Mouse (Mus musculus) kidney, postnatal 25 days (tissue): Measurements from ENCODE around the gene Mast4.

Source experiments
- DNase-seq, 2 experiments: peaks; one replicate each; pipeline ENCODE4 v3.0.0; 2021; ENCODE audit warnings: mixed read lengths in 2 of 2

Gene Mast4

GRCm38 (mm10) chr13:102852865-102853264, 481.4 kb downstream of the Mast4 start:
- DNase-seq, result peak; percentile 44 to 51

GRCm38 (mm10) chr13:102851253-102851652, 483.0 kb downstream of the Mast4 start:
- no peak for DNase-seq

GRCm38 (mm10) chr13:102850594-102850993, 483.7 kb downstream of the Mast4 start:
- no peak for DNase-seq

GRCm38 (mm10) chr13:102849068-102849467, 485.2 kb downstream of the Mast4 start:
- no peak for DNase-seq

GRCm38 (mm10) chr13:102846473-102846872, 487.8 kb downstream of the Mast4 start:
- no peak for DNase-seq

- no peak for DNase-seq
Observed at GRCm38 (mm10) chr13:102842715-102843114, 491.6 kb downstream of the Mast4 start.

- peak; percentile 40 to 53 for DNase-seq
Observed at GRCm38 (mm10) chr13:102842237-102842636, 492.1 kb downstream of the Mast4 start.

- DNase-seq, result peak in 1 of 2 experiments; percentile 32
Observed at GRCm38 (mm10) chr13:102839741-102840482, 494.4 kb downstream of the Mast4 start.

- DNase-seq, result no peak
Observed at GRCm38 (mm10) chr13:102837427-102837826, 496.9 kb downstream of the Mast4 start.

- DNase-seq, result no peak
Observed at GRCm38 (mm10) chr13:102835336-102835735, 499.0 kb downstream of the Mast4 start.

- no peak for DNase-seq
Observed at GRCm38 (mm10) chr13:102818287-102818686, 516.0 kb downstream of the Mast4 start.

- no peak for DNase-seq
Observed at GRCm38 (mm10) chr13:102816689-102817088, 517.6 kb downstream of the Mast4 start.

- DNase-seq, result no peak
Observed at GRCm38 (mm10) chr13:102815158-102815557, 519.1 kb downstream of the Mast4 start.

- peak; percentile 81 to 93 for DNase-seq
Observed at GRCm38 (mm10) chr13:102811129-102811832, 523.0 kb downstream of the Mast4 start.

GRCm38 (mm10) chr13:102806652-102807051, 527.6 kb downstream of the Mast4 start:
- DNase-seq, result no peak

GRCm38 (mm10) chr13:102805190-102805589, 529.1 kb downstream of the Mast4 start:
- DNase-seq, result no peak

GRCm38 (mm10) chr13:102803206-102803605, 531.1 kb downstream of the Mast4 start:
- no peak for DNase-seq

GRCm38 (mm10) chr13:102792157-102792556, 542.1 kb downstream of the Mast4 start:
- no peak for DNase-seq

GRCm38 (mm10) chr13:102790601-102791155, 543.6 kb downstream of the Mast4 start:
- peak in 1 of 2 experiments; percentile 23 for DNase-seq

GRCm38 (mm10) chr13:102786666-102787230, 547.5 kb downstream of the Mast4 start:
- peak in 1 of 2 experiments; percentile 49 for DNase-seq

- no peak for DNase-seq
Observed at GRCm38 (mm10) chr13:102783531-102784310, 550.6 kb downstream of the Mast4 start.

GRCm38 (mm10) chr13:102779275-102779674, 555.0 kb downstream of the Mast4 start:
- no peak for DNase-seq

GRCm38 (mm10) chr13:102778859-102779258, 555.4 kb downstream of the Mast4 start:
- DNase-seq, result no peak
